Mouse (Mus musculus): ENCODE measurements around the gene Lrrc8a.

Gene Lrrc8a

DNA sequence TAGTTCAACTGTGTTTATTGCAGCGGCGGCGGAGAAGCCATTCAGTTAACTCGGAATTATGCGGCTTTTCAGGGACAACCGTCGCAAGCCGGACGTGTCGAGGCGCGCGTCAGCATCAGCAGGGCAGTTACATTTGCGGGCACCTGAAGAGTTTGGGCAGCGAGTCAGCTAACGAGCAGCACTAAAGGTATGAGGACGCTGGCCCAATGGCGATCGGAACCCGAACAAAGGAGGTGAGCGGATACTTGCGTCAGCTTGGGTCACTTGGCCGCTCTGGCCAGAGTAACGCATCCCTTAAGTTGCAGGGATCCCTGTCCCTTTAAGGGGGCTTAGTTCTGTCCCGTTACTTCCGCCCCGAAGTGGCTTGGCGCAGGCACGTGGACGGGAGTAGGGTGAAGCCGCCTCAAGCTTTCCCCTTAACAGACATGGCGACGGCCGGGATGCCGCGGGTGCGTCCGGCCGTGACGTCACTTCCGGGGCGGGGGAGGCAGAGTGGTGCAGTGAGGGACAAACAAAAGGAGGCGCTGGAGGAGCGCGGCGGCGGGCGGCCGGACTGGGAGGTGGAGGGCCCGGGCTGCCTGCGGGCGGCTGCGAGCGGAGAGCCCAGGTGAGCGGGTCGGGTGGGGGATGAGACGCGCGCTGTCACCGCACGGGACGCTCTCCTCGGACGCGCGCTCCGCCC lies at the start of gene Lrrc8a:
Lrrc8a (plus strand) TSS at position 517 of the 682 bp plus-strand sequence.
- DNase-seq (ENCODE audit: low read depth, low spot score), result peak; percentile 98

- no peak for DNase-seq (ENCODE audit: low read depth, low spot score)
Observed at GRCm38 (mm10) chr2:30191790-30192580, 45.5 kb upstream of the Lrrc8a start.

GRCm38 (mm10) chr2:30194656-30195055 lies 42.9 kb upstream of the Lrrc8a start:
- no peak for DNase-seq (ENCODE audit: low read depth, low spot score)

DNA sequence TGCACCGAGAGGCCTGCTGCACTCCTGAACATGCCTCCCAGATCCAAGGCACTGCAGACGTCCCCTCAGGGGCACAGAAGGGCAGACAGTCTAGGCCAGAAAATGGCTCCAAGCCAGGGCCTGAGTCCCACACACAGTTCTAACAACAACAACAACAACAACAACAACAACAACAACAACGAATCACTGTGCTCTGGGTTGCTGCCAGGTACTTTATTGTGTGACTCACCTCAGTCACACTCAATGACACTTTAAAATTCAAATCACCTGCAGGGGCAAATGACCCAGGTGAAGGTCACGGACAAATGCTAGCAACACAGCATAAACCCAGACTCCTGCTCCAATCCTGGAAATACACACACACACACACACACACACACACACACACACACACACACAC lies 39.5 kb upstream of the Lrrc8a start:
- no peak for DNase-seq (ENCODE audit: low read depth, low spot score)

DNA sequence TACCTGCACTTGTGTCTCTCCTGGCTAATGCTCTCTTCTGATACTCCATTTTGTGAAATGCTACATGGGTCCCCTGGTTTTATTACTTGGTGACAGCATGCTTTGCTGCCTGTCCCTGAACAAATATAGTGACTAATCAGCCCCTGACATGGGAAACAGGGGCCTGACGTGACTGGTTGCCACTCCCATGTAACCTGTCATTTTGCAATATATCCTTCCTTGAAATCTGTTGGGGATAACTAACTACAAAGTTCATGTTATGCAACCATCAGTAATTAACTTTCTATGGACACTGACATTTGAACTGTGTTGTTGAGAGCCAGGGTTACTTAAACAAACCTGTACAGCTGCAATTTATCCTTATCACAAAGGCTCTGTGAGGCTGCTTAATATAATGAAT lies 37.5 kb upstream of the Lrrc8a start:
- DNase-seq (ENCODE audit: low read depth, low spot score), result no peak

GRCm38 (mm10) chr2:30200388-30200925 lies 37.1 kb upstream of the Lrrc8a start:
- DNase-seq (ENCODE audit: low read depth, low spot score), result no peak

GRCm38 (mm10) chr2:30203439-30203838 lies 34.1 kb upstream of the Lrrc8a start:
- peak; percentile 88 for DNase-seq (ENCODE audit: low read depth, low spot score)

- no peak for DNase-seq (ENCODE audit: low read depth, low spot score)
Observed at GRCm38 (mm10) chr2:30205255-30205628, 32.3 kb upstream of the Lrrc8a start.

DNA sequence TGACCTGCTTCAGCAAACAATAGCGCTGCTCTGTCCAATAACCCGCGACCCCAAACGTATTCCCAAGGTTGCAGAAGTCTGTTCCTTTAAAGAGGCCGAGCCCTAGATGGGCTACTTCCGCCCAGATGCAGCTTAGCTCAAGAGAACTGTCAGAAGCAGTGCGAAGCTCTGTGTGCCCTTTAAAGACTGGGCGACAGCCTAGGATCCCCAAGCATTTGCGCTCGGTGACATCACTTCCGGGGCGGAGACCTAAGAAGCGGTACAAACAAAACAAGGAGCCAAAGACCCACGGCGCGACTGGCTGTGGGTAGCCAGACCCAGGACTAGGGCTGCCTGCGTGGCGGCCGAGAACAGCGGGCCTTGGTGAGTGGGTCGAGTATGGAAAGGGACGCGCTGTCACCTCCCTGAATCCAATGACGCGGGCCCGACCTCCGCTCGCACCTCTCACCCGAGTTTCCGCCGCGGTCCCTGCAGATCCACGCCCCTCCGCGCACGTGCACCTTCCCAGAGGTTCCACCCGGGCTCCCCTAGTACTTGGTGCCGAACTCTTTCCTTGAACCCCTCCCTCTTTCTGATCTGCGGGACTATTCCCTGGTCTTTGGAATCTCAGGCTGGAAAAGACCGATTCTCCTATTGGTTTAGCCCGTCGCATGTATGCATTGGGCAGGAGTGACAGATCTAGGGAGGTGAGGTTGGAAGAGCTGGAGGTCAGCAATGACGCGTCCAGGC lies 31.7 kb upstream of the Lrrc8a start, which contains the start of gene Kyat1:
Kyat1 (minus strand) TSS at position 219 of the 729 bp plus-strand sequence.
- peak; percentile 97 for DNase-seq (ENCODE audit: low read depth, low spot score)

GRCm38 (mm10) chr2:30207401-30207800 lies 30.1 kb upstream of the Lrrc8a start:
- no peak for DNase-seq (ENCODE audit: low read depth, low spot score)

- no peak for DNase-seq (ENCODE audit: low read depth, low spot score)
Observed at GRCm38 (mm10) chr2:30207886-30208285, 29.6 kb upstream of the Lrrc8a start.

DNA sequence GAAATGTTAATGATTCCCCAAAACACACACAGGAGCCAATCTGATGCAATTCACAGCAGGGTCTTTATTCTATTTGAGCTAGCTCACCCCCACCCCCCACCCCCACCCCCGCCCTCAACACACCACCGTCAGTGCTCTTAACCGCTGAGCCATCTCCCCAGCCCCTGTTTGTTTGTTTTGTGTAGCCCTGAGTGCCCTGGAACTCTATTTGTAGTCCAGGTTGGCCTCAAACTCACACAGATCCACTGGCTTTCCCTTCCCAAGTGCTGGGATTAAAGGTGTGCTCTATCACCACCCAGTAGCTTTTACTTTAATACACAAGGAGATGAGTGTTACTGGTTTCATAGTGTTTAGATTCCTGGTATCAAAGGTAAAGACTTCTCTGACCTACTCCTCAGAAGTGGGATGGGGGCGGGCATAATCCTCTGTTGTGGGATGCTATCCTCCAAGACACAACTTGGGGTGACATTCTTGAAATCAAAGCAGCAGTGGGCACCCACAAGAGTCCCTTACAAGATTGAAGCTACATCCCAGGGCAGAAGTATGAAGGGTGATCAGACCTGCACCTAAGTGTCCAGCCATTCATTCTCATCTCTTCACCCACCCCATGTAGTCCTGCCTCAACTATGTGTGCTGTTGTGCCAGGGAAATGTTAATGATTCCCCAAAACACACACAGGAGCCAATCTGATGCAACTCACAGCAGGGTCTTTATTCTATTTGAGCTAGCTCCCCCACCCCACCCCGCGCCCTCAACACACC lies 25.9 kb upstream of the Lrrc8a start:
- DNase-seq (ENCODE audit: low read depth, low spot score), result no peak

GRCm38 (mm10) chr2:30212169-30212545 lies 25.4 kb upstream of the Lrrc8a start:
- no peak for DNase-seq (ENCODE audit: low read depth, low spot score)

DNA sequence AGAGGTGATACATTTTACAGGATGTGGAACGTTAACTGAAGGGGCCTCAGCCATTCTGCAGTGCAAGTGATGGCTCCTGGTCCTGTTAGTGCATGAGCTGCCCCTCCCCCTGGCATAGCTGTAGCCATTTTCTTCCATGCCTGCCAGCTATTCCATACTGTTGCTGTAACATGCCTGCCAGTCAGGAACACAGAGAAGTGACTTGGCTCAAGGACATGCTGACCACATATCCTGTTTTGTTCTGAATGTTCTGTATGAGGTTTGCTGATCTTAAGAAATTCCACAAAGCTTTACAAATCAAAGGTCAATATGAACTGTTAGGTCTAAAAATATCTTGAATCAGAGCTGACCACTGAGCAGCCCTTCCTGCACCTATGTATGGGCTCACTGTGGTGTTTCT lies 24.6 kb upstream of the Lrrc8a start:
- DNase-seq (ENCODE audit: low read depth, low spot score), result no peak

GRCm38 (mm10) chr2:30214745-30215144 lies 22.8 kb upstream of the Lrrc8a start:
- DNase-seq (ENCODE audit: low read depth, low spot score), result no peak

DNA sequence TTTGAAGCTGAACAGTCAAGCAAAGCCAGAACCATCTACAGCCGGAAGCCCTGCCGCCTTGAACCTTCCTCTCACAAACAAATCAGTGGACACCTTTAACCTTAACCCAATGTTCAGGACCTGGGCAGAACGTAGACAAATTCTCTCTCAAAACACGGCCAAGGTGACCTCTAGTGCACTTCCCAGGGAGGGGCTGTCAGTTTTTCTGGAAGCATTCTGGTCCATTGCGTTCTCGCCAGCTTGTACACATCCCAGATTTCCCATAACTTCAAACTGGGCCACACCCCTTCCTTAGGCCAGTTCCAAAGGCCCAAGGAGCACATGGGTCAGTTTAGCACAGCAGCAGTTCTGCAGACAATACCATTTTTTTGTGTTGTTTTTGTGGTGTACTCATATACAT lies 22.0 kb upstream of the Lrrc8a start:
- peak; percentile 30 for DNase-seq (ENCODE audit: low read depth, low spot score)

DNA sequence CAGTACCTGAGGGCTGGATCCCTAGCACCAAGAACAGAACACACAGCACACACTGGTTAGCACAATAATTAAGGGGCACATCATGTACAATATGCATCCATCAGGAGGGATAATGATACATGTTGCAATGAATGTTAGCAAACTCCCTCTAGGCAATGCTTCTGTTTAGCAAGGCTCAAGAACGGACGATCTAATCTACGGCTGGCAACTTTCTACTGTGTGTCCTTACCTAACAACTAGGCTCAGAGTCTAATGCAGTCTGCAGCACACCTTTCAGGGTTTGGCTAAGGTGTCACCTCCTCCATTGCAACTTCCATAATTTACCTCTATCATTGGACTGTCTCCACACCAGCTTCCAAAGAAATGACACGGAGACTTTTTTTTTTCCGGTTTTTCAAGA lies 21.2 kb upstream of the Lrrc8a start:
- DNase-seq (ENCODE audit: low read depth, low spot score), result no peak

GRCm38 (mm10) chr2:30235593-30235992 lies 1.9 kb upstream of the Lrrc8a start:
- no peak for DNase-seq (ENCODE audit: low read depth, low spot score)

- no peak for DNase-seq (ENCODE audit: low read depth, low spot score)
Observed at GRCm38 (mm10) chr2:30236426-30237198, 903 bp upstream of the Lrrc8a start.

DNA sequence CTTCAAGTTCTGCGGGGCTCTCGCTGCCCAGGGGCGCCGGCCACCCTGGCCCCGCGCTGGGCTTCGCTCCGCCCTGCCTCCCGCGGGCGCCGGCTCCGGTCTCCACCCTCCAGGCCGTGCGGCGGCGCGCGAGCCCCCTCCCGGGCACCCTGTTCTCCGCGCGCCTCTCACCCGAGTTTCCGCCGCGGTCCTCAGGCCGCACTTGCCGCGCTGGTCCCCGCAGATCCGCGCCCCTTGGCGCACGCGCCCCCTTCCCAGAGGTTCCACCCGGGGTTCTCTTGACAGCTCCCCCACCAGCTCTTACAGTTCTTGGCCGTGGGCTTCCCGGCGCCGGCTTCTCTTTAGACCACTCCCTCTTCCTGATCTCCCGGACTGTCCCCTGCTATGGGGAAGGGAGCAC lies 366 bp downstream of the Lrrc8a start:
- peak; percentile 82 for DNase-seq (ENCODE audit: low read depth, low spot score)
